Mouse (Mus musculus) forebrain, embryonic 15.5 days (tissue): ENCODE data around the gene Agap3. TPM values are rescaled to one million over a fixed set of nuclear protein-coding genes. Genes with fewer than 3 reads are reported as not detected.

Experiments used
- ATAC-seq: fragments of 200-750 bp; cut with Nextera tagmentation; replicated peaks from 2 replicates; pipeline ENCODE4 v1.8.0; 2017; ENCODE audit warnings: mild to moderate bottlenecking, moderate TSS enrichment, moderate library complexity
- H3K27ac ChIP-seq: fragments of 300-500 bp; sonication (generic); replicated peaks from 2 replicates; pipeline ENCODE4 v1.5.1; 2015; ENCODE audit warnings: mild to moderate bottlenecking, inconsistent platforms
- H3K27me3 ChIP-seq: fragments of 300-500 bp; sonication (generic); 2 replicates; pipeline ENCODE4 v1.6.1; 2015; ENCODE audit warnings: inconsistent platforms
- H3K36me3 ChIP-seq: fragments of 300-500 bp; sonication (generic); 2 replicates; pipeline ENCODE4 v1.6.1; 2015; ENCODE audit warnings: mild to moderate bottlenecking, inconsistent platforms
- H3K4me1 ChIP-seq: fragments of 300-500 bp; sonication (generic); 2 replicates; pipeline ENCODE4 v1.6.1; 2015; ENCODE audit warnings: inconsistent platforms
- H3K4me2 ChIP-seq: fragments of 300-500 bp; sonication (generic); replicated peaks from 2 replicates; pipeline ENCODE4 v1.6.1; 2015; ENCODE audit warnings: mild to moderate bottlenecking, inconsistent platforms
- H3K4me3 ChIP-seq: fragments of 300-500 bp; sonication (generic); 2 replicates; pipeline ENCODE4 v1.5.1; 2015; ENCODE audit warnings: mild to moderate bottlenecking, inconsistent platforms
- H3K9ac ChIP-seq: fragments of 300-500 bp; sonication (generic); replicated peaks from 2 replicates; pipeline ENCODE4 v1.6.1; 2015; ENCODE audit warnings: mild to moderate bottlenecking, inconsistent platforms
- H3K9me3 ChIP-seq: fragments of 300-500 bp; sonication (generic); 2 replicates; pipeline ENCODE4 v1.6.1; 2016; ENCODE audit warnings: inconsistent platforms
- WGBS: fragments of 180-500 bp; shearing (Covaris S2); methylation state at CpG from one replicate; pipeline ENCODE4 v1.1.7; 2015; ENCODE audit warnings: mixed read lengths; 5-methylcytosine and 5-hydroxymethylcytosine counted together
- polyA plus RNA-seq: library from polyadenylated mRNA; unstranded; fragments of >200 nt; fragmentation: Nextera tagmentation; extraction: Ambion mirVana; gene quantifications from 2 replicates; pipeline ENCODE4 v1.2.1, GENCODE M21; 2015

The Agap3 gene
- polyA plus RNA-seq, 1 experiment from 2014 or later = 76.9 TPM

GRCm38 (mm10) chr5:24527780-24528179 lies 75.8 kb downstream of the Agap3 start:
- H3K27me3 ChIP-seq = peaks cover 68% of the 10 kb centered on the region
- WGBS = 13% methylated on average over 6 of the region's 6 CpGs
- no peak for ATAC-seq
- H3K9ac ChIP-seq = no peak overlapping the region
- no peak overlapping the region for H3K4me3 ChIP-seq
- H3K9me3 ChIP-seq = no peaks in the 10 kb centered on the region
- no peak overlapping the region for H3K27ac ChIP-seq
- no peaks in the 10 kb centered on the region for H3K36me3 ChIP-seq
- H3K4me1 ChIP-seq = peaks cover 14% of the 10 kb centered on the region
- no peak overlapping the region for H3K4me2 ChIP-seq

GRCm38 (mm10) chr5:24530042-24530689 lies 78.2 kb downstream of the Agap3 start:
- H3K27ac ChIP-seq = no peak overlapping the region
- WGBS = 24% methylated on average over 24 of the region's 24 CpGs
- no peak overlapping the region for H3K4me2 ChIP-seq
- H3K36me3 ChIP-seq = no peaks in the 10 kb centered on the region
- H3K4me3 ChIP-seq = no peak overlapping the region
- ATAC-seq = peak; percentile 66
- H3K9me3 ChIP-seq = no peaks in the 10 kb centered on the region
- H3K27me3 ChIP-seq = peaks cover 45% of the 10 kb centered on the region
- H3K9ac ChIP-seq = no peak overlapping the region
- H3K4me1 ChIP-seq = peaks cover 14% of the 10 kb centered on the region

- Histone ChIP-seq H3K9me3 (no peaks in the 10 kb centered on the region), H3K4me2 (no peak overlapping the region), H3K36me3 (no peaks in the 10 kb centered on the region), H3K27ac (no peak overlapping the region), H3K4me3 (no peak overlapping the region), H3K4me1 (0 out of 2 replicates have a peak, but pooled peaks cover 3% of the 10 kb centered on the region), H3K9ac (no peak overlapping the region), H3K27me3 (peaks cover 16% of the 10 kb centered on the region)
- WGBS = 71% methylated on average over 11 of the region's 11 CpGs
- no peak for ATAC-seq
Measured at GRCm38 (mm10) chr5:24533391-24533790, 81.4 kb downstream of the Agap3 start.

GRCm38 (mm10) chr5:24534292-24534691 lies 82.3 kb downstream of the Agap3 start:
- Histone ChIP-seq H3K27me3 (peaks cover 7% of the 10 kb centered on the region), H3K4me2 (no peak overlapping the region), H3K9me3 (no peaks in the 10 kb centered on the region), H3K9ac (no peak overlapping the region), H3K4me3 (no peak overlapping the region), H3K36me3 (no peaks in the 10 kb centered on the region), H3K27ac (no peak overlapping the region), H3K4me1 (0 out of 2 replicates have a peak, but pooled peaks cover 3% of the 10 kb centered on the region)
- WGBS = 59% methylated on average over 5 of the region's 5 CpGs
- no peak for ATAC-seq

- no peaks in the 10 kb centered on the region for H3K36me3 ChIP-seq
- no peak overlapping the region for H3K27ac ChIP-seq
- no peaks in the 10 kb centered on the region for H3K9me3 ChIP-seq
- no peak overlapping the region for H3K4me2 ChIP-seq
- no peak overlapping the region for H3K9ac ChIP-seq
- no peak overlapping the region for H3K4me3 ChIP-seq
- H3K4me1 ChIP-seq = 0 out of 2 replicates have a peak, but pooled peaks cover 6% of the 10 kb centered on the region
- 70% methylated on average over 3 of the region's 3 CpGs for WGBS
- no peaks in the 10 kb centered on the region; the same call in 1 of the 2 replicates for H3K27me3 ChIP-seq
- ATAC-seq = no peak
Measured at GRCm38 (mm10) chr5:24535731-24536130, 83.8 kb downstream of the Agap3 start.

GRCm38 (mm10) chr5:24536511-24536910 lies 84.5 kb downstream of the Agap3 start:
- 49% methylated on average over 5 of the region's 5 CpGs for WGBS
- Histone ChIP-seq H3K9me3 (no peaks in the 10 kb centered on the region), H3K36me3 (no peaks in the 10 kb centered on the region)

GRCm38 (mm10) chr5:24537618-24538017 lies 85.6 kb downstream of the Agap3 start:
- Histone ChIP-seq H3K4me2 (no peak overlapping the region), H3K9me3 (no peaks in the 10 kb centered on the region), H3K4me3 (no peak overlapping the region), H3K9ac (no peak overlapping the region), H3K27ac (no peak overlapping the region), H3K27me3 (no peaks in the 10 kb centered on the region), H3K4me1 (0 out of 2 replicates have a peak, but pooled peaks cover 8% of the 10 kb centered on the region), H3K36me3 (no peaks in the 10 kb centered on the region)
- WGBS = 73% methylated on average over 16 of the region's 16 CpGs
- ATAC-seq = no peak

More at GRCm38 (mm10) chr5:24536511-24536910, 84.5 kb downstream of the Agap3 start:
- 0 out of 2 replicates have a peak, but pooled peaks cover 8% of the 10 kb centered on the region for H3K4me1 ChIP-seq
- H3K4me3 ChIP-seq = no peak overlapping the region
- H3K4me2 ChIP-seq = no peak overlapping the region
- H3K27ac ChIP-seq = no peak overlapping the region
- no peaks in the 10 kb centered on the region for H3K27me3 ChIP-seq
- H3K9ac ChIP-seq = no peak overlapping the region
- no peak for ATAC-seq

- Histone ChIP-seq H3K27me3 (no peaks in the 10 kb centered on the region), H3K9ac (no peak overlapping the region), H3K27ac (no peak overlapping the region), H3K4me3 (no peak overlapping the region), H3K4me1 (0 out of 2 replicates have a peak, but pooled peaks cover 8% of the 10 kb centered on the region), H3K9me3 (no peaks in the 10 kb centered on the region), H3K36me3 (no peaks in the 10 kb centered on the region), H3K4me2 (no peak overlapping the region)
- ATAC-seq = no peak
- WGBS = 82% methylated on average over 22 of the region's 22 CpGs
Measured at GRCm38 (mm10) chr5:24539571-24540296, 87.8 kb downstream of the Agap3 start.

- Histone ChIP-seq H3K36me3 (no peaks in the 10 kb centered on the region), H3K9me3 (no peaks in the 10 kb centered on the region), H3K9ac (no peak within 1 kb of the TSS), H3K4me2 (no peak within 1 kb of the TSS), H3K4me1 (0 out of 2 replicates have a peak, but pooled peaks cover 8% of the 10 kb centered on the region), H3K27me3 (no peaks in the 10 kb centered on the region), H3K4me3 (no peak within 1 kb of the TSS), H3K27ac (no peak within 1 kb of the TSS)
- ATAC-seq = no peak
- WGBS = 53% methylated on average over 14 of the region's 14 CpGs
Measured at GRCm38 (mm10) chr5:24540387-24541143, 88.6 kb downstream of the Agap3 start, which contains the start of gene Asb10. TSS of gene Asb10 (minus strand) at chr5:24540978.

- H3K4me3 ChIP-seq = no peak overlapping the region
- H3K9me3 ChIP-seq = no peaks in the 10 kb centered on the region
- ATAC-seq = no peak
- 45% methylated on average over 6 of the region's 6 CpGs for WGBS
- no peak overlapping the region for H3K4me2 ChIP-seq
- no peak overlapping the region for H3K9ac ChIP-seq
- H3K27ac ChIP-seq = no peak overlapping the region
- H3K36me3 ChIP-seq = no peaks in the 10 kb centered on the region
- H3K4me1 ChIP-seq = 0 out of 2 replicates have a peak, but pooled peaks cover 8% of the 10 kb centered on the region
- no peaks in the 10 kb centered on the region for H3K27me3 ChIP-seq
Measured at GRCm38 (mm10) chr5:24541144-24541569, 89.2 kb downstream of the Agap3 start.

- ATAC-seq = no peak
- Histone ChIP-seq H3K9ac (no peak overlapping the region), H3K4me1 (0 out of 2 replicates have a peak, but pooled peaks cover 4% of the 10 kb centered on the region), H3K4me2 (no peak overlapping the region), H3K27ac (no peak overlapping the region), H3K36me3 (no peaks in the 10 kb centered on the region), H3K27me3 (no peaks in the 10 kb centered on the region), H3K4me3 (no peak overlapping the region), H3K9me3 (no peaks in the 10 kb centered on the region)
- WGBS = 81% methylated on average over 7 of the region's 7 CpGs
Measured at GRCm38 (mm10) chr5:24542643-24543042, 90.7 kb downstream of the Agap3 start.
